Mouse (Mus musculus) central nervous system, embryonic 14 days (tissue): Measurements from ENCODE around the gene Crisp1. TPM values are rescaled to one million over a fixed set of nuclear protein-coding genes. Genes with fewer than 3 reads are reported as not detected.

ENCODE experiments used
- polyA plus RNA-seq: library from polyadenylated mRNA; depleted of rRNA; stranded (reverse); fragments of >200 nt; gene quantifications from 2 replicates; pipeline ENCODE4 v1.2.3, GENCODE M21; 2012; rRNA removed

The Crisp1 gene
- not detected in 2 replicates for polyA plus RNA-seq

DNA sequence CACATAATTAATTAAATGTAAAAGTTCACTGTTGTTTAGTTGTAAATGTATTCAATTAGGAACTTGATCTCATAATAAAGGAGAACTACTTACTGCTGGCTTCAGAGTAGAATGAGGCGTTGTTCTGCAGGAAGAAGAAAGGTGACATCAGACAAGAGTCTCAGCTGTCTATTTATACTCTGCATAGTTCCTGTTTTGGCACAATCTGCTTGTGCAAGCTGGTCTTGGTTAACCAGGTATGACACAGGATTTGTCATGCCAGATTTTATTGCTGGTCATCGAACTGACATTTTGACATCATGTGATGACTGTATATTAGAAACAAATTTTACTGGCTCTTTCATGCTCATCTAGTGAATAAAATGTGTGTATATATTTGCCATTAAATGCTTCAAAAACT lies at the start of gene Crisp1:
Gene Crisp1 (minus strand): TSS at position 146 of the 400 bp plus-strand sequence.

Other genes starting within 250 kb of the Crisp1 start
- gene AC192777.2, start 223.8 kb downstream of the Crisp1 start, polyA plus RNA-seq: not detected in 2 replicates
- not detected in 2 replicates for gene Pgk2, start 110.6 kb downstream of the Crisp1 start, polyA plus RNA-seq
- gene Crisp3, start 76.9 kb downstream of the Crisp1 start, polyA plus RNA-seq: not detected in 2 replicates
- not detected in 2 replicates for gene Esp8, start 200.8 kb upstream of the Crisp1 start, polyA plus RNA-seq
- not detected in 2 replicates for gene Esp6, start 242.3 kb upstream of the Crisp1 start, polyA plus RNA-seq